Mouse (Mus musculus): ENCODE measurements at regions not wholly inside any gene's neighbourhood (a gene's known extent, or its start where the extent isn't known, plus 50 kb on each side); places are given as distances from the start of the nearest gene placed in this dataset.

- ATAC-seq (ENCODE audit: insufficient number of reproducible peaks, low FRiP score, low TSS enrichment): no peak
Observed at GRCm38 (mm10) chr3:40002838-40003237, 528.2 kb upstream of the Intu start.

GRCm38 (mm10) chr3:40010051-40010450 is 521.0 kb upstream of the Intu start:
- ATAC-seq (ENCODE audit: insufficient number of reproducible peaks, low FRiP score, low TSS enrichment): no peak

- no peak for ATAC-seq (ENCODE audit: insufficient number of reproducible peaks, low FRiP score, low TSS enrichment)
Observed at GRCm38 (mm10) chr3:40021682-40022081, 509.4 kb upstream of the Intu start.

GRCm38 (mm10) chr3:40027713-40028112 is 503.4 kb upstream of the Intu start:
- ATAC-seq (ENCODE audit: insufficient number of reproducible peaks, low FRiP score, low TSS enrichment): no peak

DNA sequence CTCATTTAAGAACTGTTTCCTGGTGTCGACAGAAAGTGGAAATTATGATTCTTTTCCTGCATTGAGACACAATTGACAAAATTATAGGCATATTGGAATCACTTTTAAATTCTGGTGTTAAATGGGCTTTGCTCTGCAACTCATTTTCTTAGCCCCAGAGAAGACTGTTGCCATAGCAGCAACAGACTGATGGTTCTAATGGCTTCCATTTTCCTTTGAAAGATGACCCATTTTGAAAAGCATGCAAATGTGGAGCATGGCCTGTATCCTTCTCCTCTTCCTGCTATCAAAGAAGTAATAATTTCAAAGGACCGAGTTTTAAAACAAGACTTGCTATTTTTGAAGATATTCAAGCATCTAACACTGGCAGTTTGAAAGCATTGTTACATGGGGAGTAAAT is 494.9 kb upstream of the Intu start:
- no peak for ATAC-seq (ENCODE audit: insufficient number of reproducible peaks, low FRiP score, low TSS enrichment)

- ATAC-seq (ENCODE audit: insufficient number of reproducible peaks, low FRiP score, low TSS enrichment): no peak
Observed at GRCm38 (mm10) chr3:40049721-40050120, 481.4 kb upstream of the Intu start.

GRCm38 (mm10) chr3:40058281-40058680 is 472.8 kb upstream of the Intu start:
- ATAC-seq (ENCODE audit: insufficient number of reproducible peaks, low FRiP score, low TSS enrichment): no peak

DNA sequence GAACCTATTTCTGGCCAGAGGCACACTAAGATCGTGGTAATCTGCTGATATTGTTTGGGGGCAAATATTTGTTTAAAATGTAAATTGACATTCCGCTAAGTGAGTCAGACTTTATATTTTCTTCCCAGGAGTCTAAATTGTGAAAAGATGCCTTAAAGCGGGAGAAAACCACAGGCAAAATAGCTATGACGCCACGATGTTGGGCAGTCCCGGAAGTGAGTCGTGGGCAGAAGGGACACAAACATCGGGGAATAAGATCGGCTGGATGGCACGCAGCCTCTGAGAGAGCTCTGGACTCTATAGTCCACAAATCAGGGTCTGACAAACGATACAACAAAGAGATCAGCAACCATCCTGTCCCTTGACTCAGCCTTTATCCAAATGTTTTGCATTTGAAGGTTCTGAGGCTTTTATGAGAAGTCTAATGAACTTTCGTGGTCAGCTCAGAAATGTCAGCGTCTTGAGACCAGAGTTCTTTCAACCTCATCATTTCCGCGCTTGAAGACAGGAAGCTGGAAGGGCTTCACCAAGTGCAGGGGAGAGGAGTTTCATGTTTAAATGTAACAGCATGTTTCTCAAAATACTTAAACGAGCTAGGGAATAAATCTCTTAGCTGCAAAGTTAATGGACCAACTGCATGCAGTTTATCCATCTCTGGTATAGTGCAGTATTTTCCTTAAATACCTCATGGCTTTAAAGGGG is 472.2 kb upstream of the Intu start:
- no peak for ATAC-seq (ENCODE audit: insufficient number of reproducible peaks, low FRiP score, low TSS enrichment)

DNA sequence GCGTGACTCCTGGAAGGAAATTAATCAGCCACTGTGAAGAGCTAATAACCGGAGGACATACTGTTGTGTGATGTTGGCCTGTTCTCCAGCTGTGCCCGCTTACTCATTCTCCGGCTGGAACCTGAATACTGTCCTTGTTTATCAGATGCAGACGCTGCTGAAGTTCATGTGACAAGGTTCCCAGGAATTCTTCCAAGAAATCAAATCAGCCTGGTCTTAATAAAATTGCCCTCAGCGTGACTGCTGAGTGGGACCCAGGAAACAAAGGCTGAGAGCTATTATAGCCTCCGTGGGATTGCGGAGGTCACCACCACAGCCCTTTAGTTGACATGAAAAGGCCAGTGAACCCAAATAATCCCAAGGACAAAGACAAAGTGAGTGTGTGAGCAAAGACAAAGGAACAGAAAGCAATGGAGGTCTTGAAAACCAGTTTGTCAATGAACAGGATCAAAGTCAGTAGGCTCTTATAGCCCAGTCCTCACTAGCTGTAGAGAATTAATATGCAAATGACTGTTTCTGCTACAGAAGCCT is 460.9 kb upstream of the Intu start:
- ATAC-seq (ENCODE audit: insufficient number of reproducible peaks, low FRiP score, low TSS enrichment): no peak

DNA sequence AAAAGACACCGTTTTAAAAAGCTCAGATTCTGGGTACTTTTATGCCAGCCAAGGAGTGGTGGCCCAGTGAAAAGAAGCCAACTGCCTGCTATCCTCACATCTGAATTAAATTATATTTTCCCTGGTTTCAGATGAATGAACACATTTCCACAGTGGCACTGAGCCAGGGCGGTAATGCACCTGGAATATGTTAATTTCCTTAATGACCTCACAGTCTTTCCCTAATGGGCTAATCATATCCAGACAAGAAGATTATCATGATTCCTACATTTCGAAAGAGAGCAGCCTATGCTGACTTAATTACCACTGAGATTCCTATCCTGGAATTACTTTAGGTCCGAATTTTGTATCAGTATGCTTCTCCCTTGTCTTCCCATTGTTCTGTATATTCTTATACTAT is 454.3 kb upstream of the Intu start:
- ATAC-seq (ENCODE audit: insufficient number of reproducible peaks, low FRiP score, low TSS enrichment): no peak

- ATAC-seq (ENCODE audit: insufficient number of reproducible peaks, low FRiP score, low TSS enrichment): no peak
Observed at GRCm38 (mm10) chr3:40085116-40085515, 446.0 kb upstream of the Intu start.

DNA sequence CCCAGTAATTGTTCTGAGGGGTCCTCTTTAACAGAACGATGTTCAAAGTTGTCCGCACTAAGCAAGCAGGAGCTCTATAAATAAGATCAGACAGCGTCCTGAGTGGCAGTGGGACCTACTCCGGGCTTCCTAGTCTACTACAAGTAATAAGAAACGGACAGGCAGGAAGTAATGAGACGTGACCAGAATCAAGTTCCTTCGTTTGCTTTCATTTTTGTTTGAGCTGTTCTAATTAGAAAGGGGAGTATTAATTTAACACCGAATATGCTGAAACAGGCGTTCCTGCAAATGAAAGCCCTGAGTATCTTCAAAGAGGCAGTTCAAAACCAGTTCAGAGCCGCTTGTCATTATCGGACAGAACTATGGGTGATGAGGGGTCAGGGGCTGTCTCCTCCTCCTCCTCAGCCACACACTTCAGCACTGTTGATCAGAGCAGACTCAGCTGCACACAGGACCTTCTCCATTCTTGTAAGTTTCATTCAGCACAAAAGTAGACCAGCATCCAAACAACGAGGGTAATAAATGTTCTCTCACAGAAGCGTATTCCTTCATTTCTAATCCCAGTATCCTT is 439.2 kb upstream of the Intu start:
- ATAC-seq (ENCODE audit: insufficient number of reproducible peaks, low FRiP score, low TSS enrichment): no peak

- no peak for ATAC-seq (ENCODE audit: insufficient number of reproducible peaks, low FRiP score, low TSS enrichment)
Observed at GRCm38 (mm10) chr3:40092765-40093368, 438.2 kb upstream of the Intu start.

DNA sequence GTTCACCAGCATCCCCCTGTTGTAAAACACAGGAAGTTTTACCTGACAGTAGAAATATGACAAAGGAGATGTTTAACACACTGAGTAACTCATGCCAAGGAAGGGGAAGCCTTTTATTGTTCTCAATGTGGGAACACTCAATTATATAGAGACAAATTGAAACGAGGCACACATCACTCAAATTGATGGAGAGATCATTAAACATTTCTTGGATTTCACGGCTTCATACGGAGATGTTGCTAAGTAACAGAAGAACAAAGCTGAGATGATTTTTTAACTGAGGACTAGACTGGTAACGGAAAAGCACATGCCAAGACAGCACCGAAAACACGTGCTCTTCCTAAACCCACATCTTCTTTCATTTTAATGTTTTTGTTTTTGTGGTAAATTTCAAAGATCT is 437.0 kb upstream of the Intu start:
- no peak for ATAC-seq (ENCODE audit: insufficient number of reproducible peaks, low FRiP score, low TSS enrichment)

DNA sequence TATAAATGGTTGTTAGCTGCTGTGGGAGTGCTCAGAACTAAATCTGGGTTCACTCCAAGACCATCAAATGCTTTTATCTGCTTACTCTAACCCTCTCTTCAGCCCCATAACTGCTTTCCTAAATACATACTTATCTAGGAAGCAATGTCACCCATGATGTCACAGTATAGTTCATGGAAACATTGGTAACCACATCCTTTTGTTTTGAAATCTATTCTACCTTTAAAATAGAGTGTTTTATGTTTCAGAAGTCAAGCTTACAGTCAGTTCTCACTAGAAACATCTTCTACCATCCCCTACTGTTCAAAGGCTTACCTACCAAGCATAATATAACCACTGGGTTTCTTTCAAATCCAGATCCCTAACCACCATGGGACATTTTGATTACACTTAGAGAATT is 436.4 kb upstream of the Intu start:
- no peak for ATAC-seq (ENCODE audit: insufficient number of reproducible peaks, low FRiP score, low TSS enrichment)

DNA sequence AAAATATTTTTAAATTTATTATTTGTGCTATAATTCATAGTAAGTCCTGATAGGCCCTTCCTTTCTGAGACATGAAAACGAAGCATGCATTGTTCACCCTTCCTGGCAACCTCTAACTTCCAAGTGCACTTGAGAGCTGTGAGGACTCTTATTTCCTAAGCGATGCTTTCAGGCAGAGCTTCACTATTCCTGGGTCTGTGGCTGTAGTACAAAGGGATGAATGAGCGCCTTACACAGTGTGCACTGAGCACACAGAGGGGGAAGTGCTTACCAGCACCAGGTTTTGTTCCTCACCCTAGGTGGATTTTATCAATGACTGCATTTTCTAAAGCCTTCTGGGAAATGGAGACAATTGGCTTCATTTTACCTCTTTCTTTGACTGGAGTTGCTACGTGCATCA is 428.4 kb upstream of the Intu start:
- no peak for ATAC-seq (ENCODE audit: insufficient number of reproducible peaks, low FRiP score, low TSS enrichment)

DNA sequence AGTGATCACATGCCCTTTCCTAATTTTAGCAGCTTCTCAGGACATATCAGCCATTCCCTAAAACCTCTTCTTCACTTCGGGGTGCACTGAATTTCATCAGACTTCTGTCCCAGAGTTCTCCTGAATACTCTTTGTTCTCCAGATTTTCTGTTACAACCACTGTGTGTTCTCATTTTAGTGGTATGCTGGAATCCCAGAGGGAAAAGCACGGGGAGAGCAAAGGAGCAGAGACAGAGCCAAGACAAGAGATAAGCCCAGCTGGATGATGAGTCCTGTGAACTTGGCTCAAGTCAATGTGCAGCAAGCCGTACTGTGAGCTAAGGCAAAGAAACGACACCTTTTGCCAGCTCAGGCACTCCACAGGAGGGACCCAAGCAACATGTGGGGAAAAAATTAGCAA is 416.3 kb upstream of the Intu start:
- no peak for ATAC-seq (ENCODE audit: insufficient number of reproducible peaks, low FRiP score, low TSS enrichment)

DNA sequence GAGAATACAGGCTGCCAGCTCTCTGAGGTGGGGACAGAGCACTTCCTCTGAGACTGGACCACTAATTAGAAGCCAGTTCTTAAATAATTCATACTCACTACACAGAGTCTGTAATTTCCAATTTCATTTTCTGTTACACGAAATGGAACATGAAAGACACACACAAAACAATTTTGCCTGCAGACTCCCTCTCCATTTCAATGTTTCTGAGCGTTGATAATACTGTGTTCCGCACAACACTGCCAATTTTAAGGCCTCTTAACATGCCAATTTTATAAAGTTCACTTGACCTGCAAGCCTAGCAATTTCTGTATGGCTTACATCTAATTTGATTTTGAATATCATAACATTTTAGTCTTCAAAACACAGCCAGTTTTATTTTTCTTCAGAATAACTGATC is 412.5 kb upstream of the Intu start:
- ATAC-seq (ENCODE audit: insufficient number of reproducible peaks, low FRiP score, low TSS enrichment): no peak

DNA sequence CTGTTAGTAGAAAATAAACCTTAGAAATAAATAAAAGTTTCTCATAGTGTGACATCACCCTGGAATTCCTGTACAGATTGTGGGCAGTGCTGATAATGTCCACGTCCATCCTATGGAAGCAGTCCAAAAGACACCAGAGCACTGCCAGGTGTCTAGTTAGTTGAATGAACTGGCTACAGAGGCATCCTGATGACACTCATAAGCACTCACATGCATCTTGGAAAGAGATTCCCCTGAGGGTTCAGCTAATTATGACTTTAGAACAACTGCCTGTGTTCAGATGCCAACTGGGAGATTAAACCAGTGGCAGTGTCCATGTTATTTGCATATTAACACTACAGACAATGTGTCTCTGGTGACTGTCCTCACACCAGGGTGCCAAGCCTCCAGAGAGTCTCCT is 411.6 kb upstream of the Intu start:
- ATAC-seq (ENCODE audit: insufficient number of reproducible peaks, low FRiP score, low TSS enrichment): no peak

GRCm38 (mm10) chr3:40120298-40120875 is 410.7 kb upstream of the Intu start:
- ATAC-seq (ENCODE audit: insufficient number of reproducible peaks, low FRiP score, low TSS enrichment): no peak

DNA sequence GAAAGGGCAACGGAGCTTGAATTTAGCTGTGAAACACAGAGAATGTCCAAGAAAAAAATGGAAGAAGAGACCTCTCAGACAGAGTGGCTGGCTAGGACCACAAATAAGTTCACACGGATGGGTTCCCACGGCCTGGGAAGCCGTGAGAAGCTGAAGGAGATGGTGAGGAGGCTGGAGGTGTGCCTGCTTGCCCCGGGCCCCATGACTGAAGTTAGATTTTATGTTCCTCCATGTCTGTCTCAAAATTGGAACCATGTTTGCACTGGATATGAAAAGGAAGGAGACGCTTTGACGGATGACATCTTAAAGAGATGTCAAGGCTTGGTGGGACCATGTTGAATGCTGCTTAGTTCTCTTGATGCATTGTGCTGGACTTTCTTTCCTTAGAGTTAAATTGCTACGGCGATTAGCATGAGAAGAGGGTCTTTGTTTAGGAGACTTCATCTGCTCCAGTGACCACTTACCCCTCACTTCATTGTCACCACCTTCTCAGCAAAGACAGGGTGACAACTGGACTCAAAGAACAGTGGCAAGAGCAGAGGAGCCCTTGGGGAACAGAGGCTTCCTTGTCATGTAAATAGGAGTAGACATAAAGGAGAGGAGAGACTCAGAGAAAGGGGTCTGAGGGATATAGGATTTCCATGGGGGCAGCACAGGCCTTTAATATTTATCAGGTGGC is 407.4 kb upstream of the Intu start:
- ATAC-seq (ENCODE audit: insufficient number of reproducible peaks, low FRiP score, low TSS enrichment): no peak

Data from cerebellum, adult (tissue).